Mouse (Mus musculus) regulatory T cell (primary cell): Measurements from ENCODE around the gene Shisal1.

Experiments used
- in situ Hi-C: fragments of 300-600 bp; cut with MboI, MseI; formaldehyde crosslinking; loops from one replicate; pipeline ENCODE4 v1.15.1; 2025; ENCODE audit warnings: high pct_unique_total_duplicates

Shisal1 gene

DNA sequence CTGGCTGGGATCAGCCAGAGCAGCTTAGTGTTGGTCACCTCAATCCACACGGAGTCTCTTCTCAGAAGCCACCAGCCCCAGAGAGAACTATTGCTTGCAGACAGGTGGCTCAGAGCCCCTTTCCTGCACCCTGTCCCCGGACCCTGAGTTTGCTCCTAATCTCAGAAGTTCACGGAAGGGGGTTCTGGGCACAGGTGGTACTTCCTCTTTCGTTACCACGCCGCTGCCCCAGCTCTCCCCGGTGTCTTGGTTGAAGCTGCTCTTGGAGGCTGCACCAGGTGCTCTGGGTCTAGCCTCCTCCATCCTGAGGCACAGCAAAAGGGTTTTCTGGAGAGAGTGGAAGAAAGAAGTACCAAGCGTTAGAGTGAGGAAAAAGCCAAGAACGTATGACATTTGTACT lies 62.8 kb downstream of the Shisal1 start:
- in situ Hi-C loops = loop anchor here (10.0 kb wide), 1 partner anchor 1799 kb away; no protein-coding TSS in a partner anchor

DNA sequence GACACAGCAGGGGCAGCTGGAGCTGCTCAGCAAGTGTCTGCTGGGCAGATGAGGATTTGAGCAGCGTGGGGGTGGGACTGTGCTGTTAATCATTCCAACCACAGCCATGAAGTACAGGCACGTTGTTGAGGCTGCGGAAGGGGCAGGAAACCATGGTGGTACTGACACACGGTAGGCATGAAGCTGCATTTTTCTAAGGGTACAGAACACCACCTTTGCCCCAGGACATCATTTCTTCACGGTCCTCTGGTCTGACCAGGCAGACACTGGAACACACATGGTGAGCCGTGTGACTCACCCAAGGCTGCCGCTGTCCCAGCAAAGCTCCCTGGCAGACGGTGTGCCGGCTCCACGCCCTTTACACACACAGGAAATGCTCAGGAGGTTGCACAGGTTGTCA lies 66.7 kb downstream of the Shisal1 start:
- in situ Hi-C loops = loop anchor here (10.0 kb wide), 1 partner anchor 1795 kb away; no protein-coding TSS in a partner anchor

DNA sequence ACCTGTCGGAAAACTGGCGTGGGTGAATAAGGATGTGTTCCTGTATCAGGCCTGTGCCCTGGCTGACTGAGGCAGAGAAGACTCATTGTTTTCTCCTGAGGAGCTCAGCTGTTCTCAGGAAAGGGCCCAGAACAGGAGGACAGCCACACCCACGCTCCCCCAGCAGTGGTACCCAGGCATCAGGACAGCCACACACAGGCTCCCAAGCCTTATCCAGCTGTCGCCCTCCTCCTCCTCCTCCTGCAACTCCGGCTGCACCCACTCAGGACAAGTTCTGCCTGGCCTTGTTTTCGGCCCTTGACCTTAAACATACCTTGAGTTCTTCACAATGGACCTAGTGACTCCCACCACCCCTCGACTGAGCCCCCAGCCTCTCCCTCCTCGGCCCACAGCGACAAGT lies 68.2 kb downstream of the Shisal1 start:
- in situ Hi-C loops = no loop called here

DNA sequence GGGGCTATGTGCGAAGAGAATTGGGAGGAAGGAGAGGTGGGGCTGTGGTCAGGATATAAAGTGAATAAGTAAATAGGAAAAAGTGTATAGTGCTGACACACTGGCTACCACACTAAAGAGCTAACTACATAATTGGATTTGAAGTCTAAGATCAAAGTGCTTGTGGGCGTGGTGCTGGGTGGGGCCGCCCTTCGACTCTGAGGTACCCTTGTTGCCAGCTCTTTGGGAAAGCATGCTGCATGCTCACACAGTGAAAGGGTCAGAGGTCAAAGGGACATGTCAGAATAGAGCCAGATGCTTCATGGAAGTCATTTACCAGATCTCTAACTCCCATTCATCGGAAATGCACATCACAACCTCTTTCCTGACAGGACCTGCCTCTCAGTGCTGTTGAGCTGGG lies 74.1 kb downstream of the Shisal1 start:
- in situ Hi-C loops = no loop called here

DNA sequence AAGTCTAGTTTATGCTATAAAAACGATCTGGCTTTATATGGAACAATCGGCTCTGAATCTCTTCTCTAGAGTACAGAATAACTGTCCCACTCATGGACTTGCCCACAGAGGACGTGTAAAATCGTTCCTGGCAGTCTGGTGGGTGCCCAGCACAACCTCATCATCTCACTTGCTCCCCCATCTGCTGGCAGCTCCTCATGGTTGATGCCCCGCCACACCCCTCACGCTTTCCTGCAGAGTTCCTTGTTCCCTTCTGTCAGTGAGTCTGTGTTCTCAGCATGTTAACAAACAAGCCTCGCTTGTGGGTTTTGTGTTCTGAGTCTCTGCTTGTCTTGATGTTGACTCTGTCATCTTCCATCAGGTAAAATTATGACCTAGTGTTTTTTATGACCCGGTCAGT lies 79.5 kb downstream of the Shisal1 start:
- in situ Hi-C loops = no loop called here

DNA sequence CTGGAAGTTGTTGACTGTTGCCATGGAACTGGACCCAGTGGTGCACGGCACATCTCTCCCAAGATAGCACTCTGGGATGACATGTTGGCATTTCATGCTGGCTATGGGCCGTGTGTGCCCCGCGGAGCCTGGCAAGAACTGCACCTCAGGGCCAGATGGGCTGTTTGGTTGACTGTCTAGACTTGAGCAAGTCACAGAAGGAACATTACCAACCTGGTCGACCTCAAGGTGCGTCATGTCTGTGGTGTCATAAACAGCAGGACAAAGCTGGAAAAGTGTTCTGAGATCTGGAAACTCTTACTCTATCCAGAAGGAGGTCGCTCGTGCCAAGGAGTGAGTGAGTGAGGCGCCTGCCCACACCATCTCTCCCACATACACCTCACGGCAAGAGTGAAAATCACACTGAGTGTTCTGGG lies 80.3 kb downstream of the Shisal1 start:
- in situ Hi-C loops = no loop called here

DNA sequence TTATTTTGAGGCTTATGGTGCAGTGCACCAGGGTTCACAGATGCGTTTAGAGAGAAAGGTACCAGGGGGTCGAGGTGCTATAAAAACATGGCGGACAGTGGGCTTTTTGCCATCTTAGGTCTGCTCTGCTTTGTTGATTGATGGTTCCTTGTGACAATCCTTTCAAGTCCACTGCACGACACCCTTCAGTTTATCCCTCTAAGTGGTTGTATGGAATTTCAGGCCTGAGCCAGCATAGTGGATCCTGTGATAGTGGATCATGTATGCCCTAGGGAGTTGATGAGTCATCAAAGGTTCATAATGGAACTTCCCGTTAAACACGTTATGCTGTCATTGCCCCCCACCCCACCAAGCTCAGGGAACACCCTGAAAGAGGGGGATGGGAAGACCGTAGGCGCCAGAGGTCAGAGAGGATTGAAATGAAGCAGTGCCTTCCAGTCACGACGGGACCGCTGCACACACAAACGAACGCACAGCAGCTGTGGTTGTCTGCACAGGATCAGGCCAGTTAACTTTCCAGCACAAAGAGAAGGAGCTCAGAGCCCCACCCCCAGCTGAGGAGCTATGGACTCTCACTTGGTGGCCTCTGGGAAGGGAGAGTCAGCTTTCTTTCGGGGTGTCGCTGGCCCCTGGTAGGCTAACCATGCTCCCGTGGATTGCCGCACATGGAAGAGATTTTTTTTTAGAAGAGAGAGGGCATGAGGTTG lies 81.1 kb downstream of the Shisal1 start:
- in situ Hi-C loops = no loop called here

DNA sequence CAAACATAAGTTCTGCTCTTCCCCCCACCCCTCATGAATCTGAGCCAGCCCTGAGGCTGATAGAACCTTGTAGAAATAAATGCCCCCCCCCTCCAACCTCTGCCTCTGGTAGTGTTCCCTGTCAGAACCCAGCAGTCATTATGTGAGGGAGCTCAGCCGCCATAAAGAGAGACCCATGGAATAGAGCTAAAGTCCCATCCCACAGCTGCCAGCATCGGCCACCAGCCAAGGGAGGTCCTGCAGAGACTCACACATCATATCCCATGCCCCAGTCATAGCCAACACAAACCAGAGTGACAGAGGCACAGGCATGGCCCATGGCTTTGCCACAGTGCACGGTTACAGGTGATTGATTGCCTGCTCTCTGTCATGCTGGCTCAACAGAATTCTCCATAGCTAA lies 82.2 kb downstream of the Shisal1 start:
- in situ Hi-C loops = no loop called here

DNA sequence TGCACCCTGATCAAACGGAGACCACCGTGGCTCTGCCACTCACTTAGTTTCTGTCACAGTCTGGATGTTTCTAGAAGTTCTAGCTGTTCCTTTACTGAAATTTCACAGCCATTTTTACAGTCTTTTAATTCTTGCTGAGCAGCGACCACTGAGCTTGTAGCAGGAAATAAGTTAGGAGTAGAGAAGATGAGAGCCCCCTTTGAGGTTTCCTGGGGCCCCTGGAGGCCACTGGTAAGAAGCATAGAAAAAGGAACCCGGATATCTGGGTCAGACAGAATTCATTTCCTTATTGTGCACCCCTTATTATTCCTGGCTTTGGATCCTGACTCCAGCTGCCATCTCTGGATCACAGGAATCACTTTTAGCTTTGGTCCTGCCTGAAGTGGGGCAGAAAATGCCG lies 91.8 kb downstream of the Shisal1 start:
- in situ Hi-C loops = no loop called here

DNA sequence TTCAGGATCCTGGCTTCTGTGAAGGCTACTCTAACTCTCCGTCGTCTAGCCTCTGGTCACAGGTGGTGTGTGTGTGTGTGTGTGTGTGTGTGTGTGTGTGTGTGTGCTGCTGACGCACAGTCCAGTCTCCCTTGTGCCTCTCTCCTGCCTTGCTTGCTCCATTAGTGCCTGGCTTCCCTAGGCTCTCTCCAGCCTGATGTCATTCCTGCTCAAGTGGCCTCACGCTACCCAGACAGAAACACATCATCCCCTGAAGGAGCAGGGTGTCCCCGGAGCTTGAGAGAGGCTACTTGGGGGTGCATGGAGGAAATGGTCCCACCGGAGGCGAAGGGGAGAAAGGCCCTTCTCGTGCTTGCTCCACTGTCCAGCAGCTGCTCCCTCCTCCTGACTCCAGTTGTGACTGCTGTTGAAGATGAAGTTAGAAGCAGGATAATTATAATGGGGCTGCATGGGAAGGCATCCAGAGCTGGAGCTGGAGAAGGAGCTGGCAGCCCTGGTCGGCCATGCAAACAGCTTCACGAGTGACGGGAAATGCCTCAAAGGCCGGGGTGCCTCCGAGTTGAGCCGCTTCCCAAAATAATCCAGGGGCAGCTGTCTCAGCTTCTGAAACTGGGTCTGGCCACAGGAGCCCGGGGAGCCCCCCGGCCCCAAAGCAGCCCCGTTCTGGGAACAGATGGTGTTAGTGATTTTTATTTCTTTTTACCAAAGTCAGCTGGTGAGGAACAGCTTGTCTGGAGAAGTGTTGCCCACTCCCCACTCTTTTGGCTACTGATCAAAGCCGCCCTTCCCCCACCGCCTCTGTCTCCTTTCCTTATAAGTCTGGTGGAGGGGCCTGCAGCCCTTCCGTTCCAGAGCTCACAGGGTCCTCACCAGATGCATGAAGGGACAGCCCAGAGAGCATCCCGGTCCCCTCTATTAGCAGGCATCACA lies 94.7 kb downstream of the Shisal1 start:
- in situ Hi-C loops = no loop called here

DNA sequence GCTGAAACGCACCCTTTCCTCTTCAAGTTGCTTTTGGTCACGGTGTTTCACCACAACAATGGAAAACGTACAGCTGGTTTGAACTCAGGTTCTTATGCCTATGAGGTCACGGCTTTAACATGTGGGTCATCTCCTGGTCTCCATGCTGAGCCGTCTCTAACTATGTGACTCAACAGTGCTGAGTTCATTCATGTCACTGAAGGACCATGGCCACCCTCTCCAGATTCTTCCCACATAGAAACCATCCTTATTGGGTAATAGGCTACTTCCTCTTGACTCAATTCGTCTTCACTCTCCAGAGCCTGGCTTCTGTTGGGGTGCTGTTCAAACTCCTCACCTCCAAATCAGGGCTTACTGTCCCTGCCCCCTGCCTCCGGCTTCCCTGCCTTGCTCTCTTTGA lies 95.6 kb downstream of the Shisal1 start:
- in situ Hi-C loops = no loop called here

DNA sequence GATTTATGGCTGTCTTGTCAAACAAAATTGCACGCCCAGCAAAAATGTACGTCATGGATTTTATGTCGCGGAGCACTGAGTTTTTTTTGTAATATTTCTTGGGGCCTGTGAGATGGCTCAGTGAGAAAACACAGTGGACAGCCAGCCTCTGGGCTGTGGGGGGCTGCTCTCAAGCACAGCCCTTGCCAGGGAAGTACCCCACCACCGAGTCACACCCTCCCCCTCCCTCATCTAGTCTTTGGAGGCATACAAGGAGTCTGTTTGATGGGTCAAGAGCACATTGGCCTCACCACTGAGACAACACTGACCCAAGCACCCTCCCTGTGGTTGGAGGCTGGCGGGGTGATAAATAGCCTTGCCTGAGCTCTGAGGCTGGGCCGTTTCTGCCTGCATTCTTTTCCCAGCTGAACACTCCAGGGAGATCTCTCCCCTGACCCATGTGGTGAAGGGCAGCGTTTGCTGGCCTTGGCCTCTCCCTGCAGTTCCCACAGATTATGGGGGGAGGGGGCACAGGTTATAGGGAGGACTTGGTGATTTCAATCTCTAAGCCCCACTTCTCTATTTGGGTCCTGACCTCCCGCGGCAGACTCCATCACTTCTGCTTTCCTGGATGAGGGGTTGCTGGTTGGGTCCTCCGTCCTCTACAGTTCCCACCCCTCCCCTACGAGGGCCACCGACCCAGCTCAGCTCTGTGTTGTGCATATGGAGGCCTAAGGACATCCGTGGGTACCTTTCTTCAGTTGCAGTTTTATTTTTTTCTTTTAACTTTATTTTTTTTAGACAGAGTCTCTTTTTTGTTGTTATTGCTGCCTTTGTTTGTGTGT lies 96.8 kb downstream of the Shisal1 start:
- in situ Hi-C loops = no loop called here

DNA sequence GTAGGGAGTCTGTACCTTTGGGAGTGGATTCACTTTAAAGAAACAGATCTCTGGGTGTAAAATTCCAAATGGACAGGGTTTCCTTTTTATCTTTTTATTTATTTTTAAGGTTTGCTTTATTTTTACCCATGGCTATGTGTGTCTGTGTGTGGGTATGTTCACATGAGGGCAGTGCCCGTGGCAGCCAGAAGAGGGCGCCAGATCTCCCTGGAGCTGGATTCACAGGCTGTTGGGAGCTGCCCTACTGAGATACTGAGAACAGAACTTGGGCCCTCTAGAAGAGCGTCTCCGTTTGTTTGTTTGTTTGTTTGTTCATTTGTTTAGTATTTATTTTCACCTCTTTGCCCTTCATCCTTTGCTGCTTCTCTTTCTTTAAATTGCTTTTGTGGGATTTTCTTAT lies 98.1 kb downstream of the Shisal1 start:
- in situ Hi-C loops = no loop called here

DNA sequence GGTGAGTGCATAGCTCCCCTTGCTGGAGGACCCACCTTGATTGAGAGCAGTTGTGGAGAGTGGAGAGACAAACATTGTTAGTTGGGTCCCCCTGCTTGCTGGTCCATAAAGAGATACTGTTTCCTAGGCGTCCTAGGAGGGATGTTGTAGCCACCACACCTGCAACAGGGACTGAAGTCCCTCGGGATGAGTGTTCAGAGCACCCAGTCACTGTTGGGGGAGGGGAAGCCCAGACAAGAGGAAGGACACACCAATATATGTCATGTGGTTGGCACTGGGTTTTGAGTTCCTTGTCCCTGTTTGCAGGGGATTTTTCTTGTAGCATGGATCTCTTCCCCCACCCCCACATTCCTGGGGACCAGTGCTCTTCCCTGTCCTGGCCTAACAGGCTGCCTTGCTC lies 106.0 kb downstream of the Shisal1 start:
- in situ Hi-C loops = no loop called here

DNA sequence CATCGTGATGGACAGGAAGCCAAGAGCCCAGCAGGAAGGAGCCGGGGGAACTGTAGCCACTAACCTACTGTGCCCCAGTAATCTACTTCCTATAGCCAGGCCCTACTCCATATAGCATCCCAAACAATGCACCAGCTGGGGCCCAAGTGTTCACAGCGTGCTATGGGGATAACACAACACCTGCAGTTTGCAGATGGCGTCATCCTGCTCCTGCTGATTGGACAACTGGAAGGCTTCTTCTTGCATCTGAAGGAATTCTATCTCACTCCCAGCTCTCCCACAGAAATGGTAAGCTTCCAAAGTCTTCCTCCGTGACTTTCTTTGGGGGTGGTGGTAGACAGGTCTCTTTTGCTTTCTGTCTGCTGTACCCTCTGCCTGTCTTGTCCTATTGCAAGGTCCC lies 109.3 kb downstream of the Shisal1 start:
- in situ Hi-C loops = no loop called here

DNA sequence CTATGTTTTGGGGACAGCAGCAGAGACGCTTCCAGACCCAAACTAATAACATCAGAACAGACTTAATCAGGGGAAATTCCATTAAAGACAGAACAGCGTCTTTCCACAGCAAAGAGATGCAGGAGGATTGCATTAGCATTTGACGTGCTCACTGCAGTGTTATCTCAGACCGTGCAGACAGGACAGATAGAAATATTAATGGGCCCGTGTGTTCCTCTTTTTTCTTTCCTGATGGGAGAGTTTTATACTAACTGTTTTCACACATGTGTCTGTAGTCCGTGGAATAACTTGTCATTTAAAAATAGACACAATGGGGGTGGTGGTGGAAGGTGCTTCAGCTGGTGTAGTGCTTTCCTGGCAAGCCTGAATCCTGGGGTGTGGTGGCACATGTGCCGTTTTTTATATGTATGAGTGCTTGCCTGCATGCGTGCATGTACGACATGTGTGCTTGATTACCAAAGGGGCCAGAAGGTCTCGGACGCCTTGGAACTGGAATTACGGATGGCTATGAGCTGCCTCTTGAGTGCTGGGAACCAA lies 110.5 kb downstream of the Shisal1 start:
- in situ Hi-C loops = no loop called here

DNA sequence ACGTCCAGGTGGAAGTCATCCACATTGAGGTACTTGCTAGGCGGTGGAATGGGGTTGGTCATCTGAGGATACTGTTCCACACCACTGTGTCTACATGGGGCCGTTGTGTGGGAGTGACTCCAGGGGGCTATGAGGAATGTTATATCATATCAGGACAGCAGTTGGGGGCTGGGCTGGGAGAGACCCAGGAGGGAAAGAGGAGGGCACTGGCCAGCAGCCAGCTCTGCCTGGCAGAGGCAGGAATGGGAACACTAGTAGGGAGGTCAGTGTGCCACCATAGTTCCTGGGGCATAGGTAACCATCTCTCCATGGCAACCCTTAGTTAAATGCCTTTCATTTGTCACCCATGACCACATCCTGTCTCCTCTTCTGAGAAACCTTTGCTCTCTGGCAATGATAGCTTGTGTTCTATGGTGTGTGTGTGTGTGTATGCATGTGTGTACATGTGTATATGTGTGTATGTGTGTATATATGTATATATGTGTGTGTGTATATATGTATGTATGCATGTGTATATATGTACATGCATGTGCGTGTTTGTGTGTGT lies 115.8 kb downstream of the Shisal1 start:
- in situ Hi-C loops = no loop called here

DNA sequence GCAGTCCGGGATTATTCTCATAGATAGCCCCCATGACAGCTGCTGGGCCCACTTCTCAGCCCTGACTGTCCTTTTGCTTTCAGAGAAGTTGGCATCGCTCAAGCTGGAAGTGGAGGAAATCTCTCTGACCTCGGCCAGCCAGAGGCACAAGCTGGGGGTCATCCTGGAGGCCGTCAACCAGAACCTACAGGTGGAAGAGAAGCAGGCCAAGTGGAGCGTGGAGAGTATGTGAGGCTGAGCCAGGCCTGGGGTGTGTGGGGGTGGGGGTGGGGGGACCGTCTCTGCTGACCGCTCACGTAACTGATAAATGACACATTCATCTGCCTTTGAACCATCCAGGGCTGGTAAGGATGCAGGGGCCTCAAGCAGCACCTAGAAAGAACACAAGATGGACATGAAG lies 117.0 kb downstream of the Shisal1 start:
- in situ Hi-C loops = no loop called here
